Mouse (Mus musculus) heart, postnatal 36 days (tissue): Measurements from ENCODE around the gene Cpm. TPM values are rescaled to one million over a fixed set of nuclear protein-coding genes. Genes with fewer than 3 reads are reported as not detected.
"Not testable (repeated sequence)": the region's sequence is repeated elsewhere in the genome, so short reads cannot be mapped to it uniquely, and the experiment has no call there.

Source experiments
- DNase-seq, 2 experiments: peaks; one replicate each; pipeline ENCODE4 v3.0.0; 2021 to 2022
- intact Hi-C: fragments of 180-260 bp; cut with DNase I; formaldehyde crosslinking; loops from one replicate; pipeline ENCODE4 v1.15.1; 2025
- total RNA-seq, 2 experiments: library from RNA; stranded (reverse); gene quantifications; 2 replicates each; pipeline ENCODE4 v1.2.3; 2021

The Cpm gene
- total RNA-seq, result 1 to 10 TPM; 3.7 to 3.9 TPM

- intact Hi-C loops, result loop anchor here (5.0 kb wide), 1 partner anchor 48 kb away; no protein-coding TSS in a partner anchor
- peak; percentile 80 for DNase-seq
Observed at GRCm38 (mm10) chr10:117629169-117629971, at the start of gene Cpm. TSS of gene Cpm (plus strand) at chr10:117629500.

DNA sequence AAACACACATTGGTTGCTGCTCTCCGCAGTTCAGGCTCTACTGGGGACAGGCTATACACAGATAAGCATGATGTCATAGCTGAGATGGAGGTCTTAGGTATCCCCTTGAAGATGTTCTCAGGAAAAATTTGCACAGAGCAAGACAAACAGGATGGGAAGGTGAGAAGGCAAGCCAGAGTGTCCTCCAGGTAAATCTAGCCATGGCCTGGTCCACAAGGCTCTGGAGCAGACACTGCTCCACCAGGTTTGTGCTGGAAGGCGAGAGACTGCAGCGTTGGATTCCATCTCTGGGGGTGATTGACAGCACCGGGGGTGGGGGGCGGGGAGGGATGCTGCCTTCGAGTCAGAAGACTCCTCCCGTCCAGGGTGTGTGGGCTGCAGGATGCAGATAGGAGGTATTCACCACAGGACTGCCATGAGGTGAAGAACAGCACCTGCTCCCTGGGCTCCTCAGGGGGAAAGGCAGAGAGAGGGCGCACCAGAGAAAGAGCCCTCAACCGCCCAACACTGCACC lies 49.5 kb upstream of the Cpm start:
- DNase-seq, result no peak
- intact Hi-C loops, result loop anchor here (2.0 kb wide), 1 partner anchor 75 kb away; no protein-coding TSS in a partner anchor

DNA sequence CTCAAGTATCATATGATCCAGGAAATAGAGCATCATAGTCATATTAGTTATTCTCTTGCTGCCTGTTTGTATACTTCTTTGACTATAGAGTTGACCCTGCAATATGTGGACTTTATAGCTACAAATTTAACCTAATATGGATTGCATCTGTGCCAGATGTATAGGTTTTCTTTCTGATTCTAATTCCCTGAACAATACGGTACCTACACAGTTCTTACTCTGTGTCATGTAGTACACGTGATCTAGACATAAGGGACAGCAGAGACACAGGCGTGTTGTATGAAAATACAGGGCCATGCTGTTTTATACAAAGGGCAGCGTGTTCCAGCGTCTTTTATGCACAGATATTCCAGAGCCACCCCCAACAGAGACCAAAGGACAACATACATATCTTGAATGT lies 48.9 kb upstream of the Cpm start:
- intact Hi-C loops, result loop anchor here (2.0 kb wide), 1 partner anchor 76 kb away; no protein-coding TSS in a partner anchor

DNA sequence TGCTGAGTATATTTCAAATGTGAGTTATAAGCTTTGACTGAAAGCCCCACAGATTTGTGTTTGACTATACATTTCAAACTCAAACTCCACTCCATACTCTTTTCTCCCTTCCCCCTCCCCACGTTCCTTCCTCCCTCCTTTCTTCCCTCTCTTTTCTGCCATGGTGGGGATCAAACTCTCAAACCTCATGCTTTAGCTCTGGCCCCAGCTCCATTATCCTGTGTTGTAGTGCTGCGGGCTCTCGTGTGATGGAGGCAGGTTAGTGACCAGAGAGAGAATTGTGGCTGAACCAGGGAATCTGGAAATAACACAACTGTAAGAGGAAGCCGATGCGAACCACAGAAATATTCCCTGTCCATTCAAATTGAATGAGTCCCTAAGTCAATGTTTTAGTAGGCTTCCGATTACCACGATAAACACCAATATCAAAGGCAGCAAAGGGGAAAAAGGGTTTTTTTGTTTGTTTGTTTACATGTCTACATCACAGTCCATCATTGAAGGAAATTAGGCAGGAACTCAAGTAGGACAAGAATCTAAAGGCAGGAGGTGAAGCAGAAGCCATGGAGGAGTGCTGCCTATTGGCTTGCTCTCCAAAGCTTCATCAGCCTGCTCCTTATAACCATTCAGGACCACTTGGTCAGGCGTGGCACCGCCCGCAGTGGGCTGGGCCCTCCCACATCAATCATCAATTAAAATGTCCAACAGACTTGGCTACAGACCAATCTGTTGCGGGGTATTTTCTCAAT lies 48.1 kb upstream of the Cpm start:
- no peak for DNase-seq
- intact Hi-C loops, result loop anchor here (2.0 kb wide), 1 partner anchor 76 kb away; no protein-coding TSS in a partner anchor

More for the DNA sequence above, 48.9 kb upstream of the Cpm start:
- DNase-seq, result no peak

- DNase-seq, result no peak
- intact Hi-C loops, result loop anchor here (2.0 kb wide), 1 partner anchor 77 kb away; no protein-coding TSS in a partner anchor
Observed at GRCm38 (mm10) chr10:117581753-117582062, 47.6 kb upstream of the Cpm start.

GRCm38 (mm10) chr10:117583155-117584061 lies 45.9 kb upstream of the Cpm start:
- intact Hi-C loops, result no loop called here
- no peak for DNase-seq

- no peak for DNase-seq
- intact Hi-C loops, result no loop called here
Observed at GRCm38 (mm10) chr10:117584102-117584501, 45.2 kb upstream of the Cpm start.

GRCm38 (mm10) chr10:117584566-117585515 lies 44.5 kb upstream of the Cpm start:
- DNase-seq, result no peak
- intact Hi-C loops, result no loop called here

DNA sequence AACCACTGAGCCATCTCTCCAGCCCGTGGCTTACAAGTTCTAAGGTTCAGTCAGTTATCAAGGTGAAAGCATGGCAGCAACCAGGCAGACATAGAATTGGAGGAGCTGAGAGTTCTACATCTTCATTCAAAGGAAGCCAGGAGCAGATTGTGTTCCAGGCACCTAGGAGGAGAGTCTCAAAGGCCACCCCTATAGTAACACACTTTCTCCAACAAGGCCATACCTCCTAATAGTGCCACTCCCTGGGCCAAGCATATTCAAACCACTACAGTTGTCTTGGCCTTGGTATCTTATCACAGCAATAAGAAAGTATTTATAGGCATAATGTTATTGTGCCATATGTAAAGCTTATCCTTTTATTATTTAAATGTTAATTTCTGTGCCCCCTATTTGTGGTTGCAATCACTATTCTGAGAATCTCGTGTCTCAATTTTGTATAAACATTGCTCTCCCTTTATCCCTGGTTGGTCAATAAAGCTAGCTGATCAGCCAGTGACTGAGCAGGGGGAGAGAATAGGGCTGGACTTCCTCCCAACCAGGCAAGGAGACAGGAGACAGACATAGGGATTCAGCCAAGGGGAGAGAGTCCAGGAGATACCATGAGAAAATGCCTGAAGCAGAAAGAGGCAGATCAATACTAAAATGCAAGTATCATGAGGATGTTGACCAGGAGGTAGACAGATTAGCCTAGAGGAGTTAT lies 43.5 kb upstream of the Cpm start:
- intact Hi-C loops, result no loop called here
- DNase-seq, result no peak

DNA sequence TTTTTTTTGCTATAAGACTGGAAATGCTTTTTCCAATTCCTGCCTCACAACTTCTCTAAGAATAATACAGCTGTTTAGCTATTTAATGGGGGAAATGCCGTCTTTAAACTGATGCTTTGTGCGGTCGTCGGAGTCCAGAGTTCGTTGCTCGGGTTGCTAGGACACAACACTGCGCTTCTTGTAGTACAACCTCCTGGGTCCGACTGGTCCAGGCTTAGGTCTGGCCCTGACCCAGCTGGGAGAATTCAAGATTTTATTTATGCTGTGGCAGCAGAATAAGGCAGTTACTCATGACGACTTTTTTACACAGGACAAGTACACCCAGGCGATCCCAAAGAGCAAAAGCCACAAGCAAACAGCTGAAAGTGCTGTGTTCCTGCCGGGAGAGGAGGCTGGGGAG lies 42.4 kb upstream of the Cpm start:
- DNase-seq, result no peak
- intact Hi-C loops, result no loop called here

DNA sequence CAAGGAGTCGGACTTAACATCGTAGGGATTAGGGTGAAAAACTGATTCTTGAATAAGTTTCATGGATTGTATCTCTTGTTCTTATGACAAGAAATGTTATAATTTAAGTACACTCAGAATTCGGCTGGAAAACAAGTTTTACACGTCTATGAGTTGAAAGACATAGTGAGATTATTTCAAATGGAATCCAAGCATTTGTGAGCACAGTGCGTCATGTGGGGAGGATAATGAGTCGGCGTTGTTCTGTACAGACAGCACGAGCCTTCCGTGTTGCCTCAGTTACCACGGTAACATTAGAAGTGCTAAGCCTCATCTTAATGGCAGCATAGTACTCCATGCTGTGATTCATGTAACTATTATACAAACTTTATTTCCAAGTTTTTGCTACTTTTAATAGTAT lies 42.0 kb upstream of the Cpm start:
- no peak for DNase-seq
- intact Hi-C loops, result no loop called here

- intact Hi-C loops, result not testable (repeated sequence)
Observed at GRCm38 (mm10) chr10:117588416-117589143, 40.7 kb upstream of the Cpm start.

GRCm38 (mm10) chr10:117589144-117589940 lies 40.0 kb upstream of the Cpm start:
- intact Hi-C loops, result no loop called here
- DNase-seq, result no peak

More at GRCm38 (mm10) chr10:117588416-117589143, 40.7 kb upstream of the Cpm start:
- DNase-seq, result not testable (repeated sequence)

- DNase-seq, result no peak
- intact Hi-C loops, result no loop called here
Observed at GRCm38 (mm10) chr10:117590331-117591301, 38.7 kb upstream of the Cpm start.

DNA sequence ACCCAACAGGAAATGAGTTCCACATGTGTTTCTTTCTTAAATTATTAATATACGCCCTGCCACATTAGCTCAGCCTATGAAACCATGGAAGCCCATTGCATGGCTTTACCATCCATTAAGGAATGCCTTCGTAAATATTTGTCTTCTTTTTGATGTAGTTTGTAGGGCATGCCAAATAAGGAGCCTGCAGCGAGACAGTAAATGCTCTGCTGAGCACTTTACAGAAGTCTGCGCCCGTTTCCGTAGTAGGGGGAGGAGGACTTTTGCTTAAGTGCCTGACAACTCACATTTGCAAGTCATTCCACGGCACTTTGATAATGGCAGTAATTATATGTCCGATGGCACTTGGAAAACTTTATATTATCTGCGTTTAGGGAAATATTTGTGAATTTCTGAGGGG lies 37.5 kb upstream of the Cpm start:
- no peak for DNase-seq
- intact Hi-C loops, result no loop called here
